Mouse (Mus musculus) CD4-positive, CD25-positive, alpha-beta regulatory T cell, adult 4 months (primary cell): ENCODE data around the gene Ubb. TPM values are rescaled to one million over a fixed set of nuclear protein-coding genes. Genes with fewer than 3 reads are reported as not detected.
"Not testable (repeated sequence)": the region's sequence is repeated elsewhere in the genome, so short reads cannot be mapped to it uniquely, and the experiment has no call there.

ENCODE experiments used
- ATAC-seq: one replicate; pipeline ENCODE4 v1.8.0; 2017
- polyA plus RNA-seq, 2 experiments: library from polyadenylated mRNA; unstranded; fragments of 100-300 nt; shearing (Covaris generic); gene quantifications; one replicate each; pipeline ENCODE4 v1.2.1; 2017

Ubb gene
- 1,000 to 10,000 TPM; 5,826 to 7,831 TPM for polyA plus RNA-seq

- peak; percentile 88 for ATAC-seq
Measured at GRCm38 (mm10) chr11:62550727-62551225, at the start of gene Ubb. Ubb (plus strand) TSS chr11:62551171.

- ATAC-seq, result peak; percentile 57
Measured at GRCm38 (mm10) chr11:62507683-62508082, 43.3 kb upstream of the Ubb start.

GRCm38 (mm10) chr11:62508365-62508764 is 42.6 kb upstream of the Ubb start:
- ATAC-seq, result not testable (repeated sequence)

DNA sequence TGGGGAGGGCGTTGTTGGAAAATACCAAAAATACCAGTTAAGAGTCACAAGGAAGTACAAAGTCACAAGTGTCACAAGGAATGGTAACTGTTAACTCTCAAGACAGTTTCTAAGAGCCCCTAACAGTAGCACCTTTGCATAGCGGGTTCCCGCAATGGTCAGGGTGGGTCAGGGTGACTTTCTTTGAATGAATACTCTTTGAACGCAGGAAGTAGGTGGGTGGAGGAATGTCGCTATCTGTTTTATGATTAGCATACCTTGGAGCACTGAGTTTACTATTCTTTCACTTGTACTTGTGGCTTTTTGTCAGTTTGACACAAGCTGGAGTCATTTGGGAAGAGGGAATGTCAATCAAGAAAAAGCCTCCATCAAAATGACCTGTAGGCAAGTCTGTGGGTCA is 42.2 kb upstream of the Ubb start:
- ATAC-seq, result not testable (repeated sequence)

- ATAC-seq, result no peak
Measured at GRCm38 (mm10) chr11:62509571-62509970, 41.4 kb upstream of the Ubb start.

- no peak for ATAC-seq
Measured at GRCm38 (mm10) chr11:62510956-62511355, 40.0 kb upstream of the Ubb start.

DNA sequence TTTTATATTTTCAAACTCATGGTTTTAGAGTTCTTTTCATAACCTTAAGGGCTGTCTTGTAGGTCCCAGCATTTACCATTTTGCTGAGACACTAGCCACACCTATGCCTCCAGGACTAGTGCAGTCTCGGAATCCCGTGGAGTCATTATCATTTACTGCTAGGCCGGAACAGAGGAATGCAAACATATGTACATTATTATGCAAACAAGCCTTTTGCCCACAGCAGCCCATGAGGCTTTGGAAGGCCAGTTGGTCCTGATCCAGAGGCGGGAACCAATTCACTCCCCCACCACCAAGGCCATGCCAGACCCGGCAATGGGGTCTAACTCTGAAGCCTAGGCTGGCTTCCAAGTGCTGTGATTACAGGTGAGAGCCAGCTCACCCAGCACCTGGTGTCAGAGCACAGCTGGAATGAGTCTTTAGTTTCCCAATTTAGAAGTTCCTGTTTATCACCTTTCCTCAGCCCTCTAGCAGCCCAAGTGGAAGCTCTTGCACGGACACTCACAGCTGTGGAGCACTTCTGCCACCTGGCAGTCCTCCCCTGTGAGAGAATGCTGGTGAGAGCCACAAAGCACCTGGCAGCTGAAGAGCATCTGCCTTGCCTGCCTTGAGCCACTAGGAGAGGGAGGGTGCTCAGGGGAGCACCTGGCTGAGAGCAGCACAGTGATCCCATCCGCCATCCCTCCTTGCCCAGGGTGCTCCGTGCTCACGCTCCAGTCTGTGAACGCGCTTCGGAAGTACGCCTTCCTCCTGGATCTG is 39.3 kb upstream of the Ubb start:
- no peak for ATAC-seq

- no peak for ATAC-seq
Measured at GRCm38 (mm10) chr11:62512529-62513080, 38.4 kb upstream of the Ubb start.

DNA sequence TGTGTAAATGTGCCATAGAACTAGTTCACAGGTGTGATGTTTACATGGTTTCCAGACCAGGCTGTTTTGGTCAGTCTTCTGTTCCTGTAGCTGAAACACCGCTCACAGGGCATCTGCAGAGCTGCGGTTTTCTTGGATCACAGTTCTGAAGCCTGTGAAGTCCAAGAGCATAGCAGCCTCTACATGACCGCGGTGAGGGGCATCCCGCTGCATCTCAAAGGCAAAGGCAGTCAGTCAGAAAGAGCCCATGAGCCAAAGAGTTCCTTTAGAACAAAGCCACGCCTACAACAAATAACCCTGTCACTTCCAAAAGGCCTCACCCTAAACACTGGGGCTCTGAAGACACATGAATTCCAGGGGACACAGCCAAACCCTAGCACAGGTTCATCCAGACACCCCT is 37.7 kb upstream of the Ubb start:
- no peak for ATAC-seq

- no peak for ATAC-seq
Measured at GRCm38 (mm10) chr11:62518991-62519390, 32.0 kb upstream of the Ubb start.

- ATAC-seq, result no peak
Measured at GRCm38 (mm10) chr11:62522283-62522682, 28.7 kb upstream of the Ubb start.

- ATAC-seq, result no peak
Measured at GRCm38 (mm10) chr11:62537089-62537488, 13.9 kb upstream of the Ubb start.

GRCm38 (mm10) chr11:62537590-62537989 is 13.4 kb upstream of the Ubb start:
- no peak for ATAC-seq

GRCm38 (mm10) chr11:62538321-62539088 is 12.5 kb upstream of the Ubb start:
- peak; percentile 66 for ATAC-seq

DNA sequence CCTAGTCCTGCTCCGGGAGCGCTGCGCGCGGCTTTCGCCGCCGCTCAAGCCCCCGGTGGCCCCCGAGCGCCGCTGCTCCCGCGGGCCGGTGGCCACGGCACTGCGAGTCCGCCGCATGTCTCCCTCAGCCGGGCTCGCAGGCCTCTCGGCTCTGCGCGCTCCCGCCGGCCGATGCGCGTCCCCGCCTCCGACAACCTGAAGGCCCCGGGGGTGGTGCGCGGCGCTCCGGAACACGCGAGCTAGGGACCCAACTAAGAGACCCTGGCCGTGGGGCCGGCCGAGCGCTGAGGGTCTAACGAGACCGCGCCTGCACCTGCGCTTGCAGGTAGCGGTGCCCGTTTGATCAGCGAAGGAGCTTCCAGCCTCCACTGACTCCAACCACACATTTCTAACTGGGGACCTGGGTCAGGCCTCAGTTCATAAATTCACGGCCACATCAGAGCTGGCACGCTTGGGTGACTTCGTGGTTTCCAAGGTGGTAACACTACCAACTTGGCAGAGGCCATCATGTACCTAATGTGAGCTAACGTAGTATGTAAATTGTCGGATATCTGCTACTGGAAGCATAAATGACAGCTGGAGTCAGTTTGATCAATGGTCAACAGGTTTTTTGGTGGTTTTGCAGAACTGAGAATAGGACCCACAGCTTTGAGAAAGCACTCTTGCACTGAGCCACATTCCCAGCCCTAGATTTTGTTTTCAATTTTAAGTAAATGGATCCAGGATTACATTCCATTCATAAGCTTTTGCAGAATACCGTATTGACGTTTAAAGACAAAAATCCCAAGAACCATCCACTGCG is 11.7 kb upstream of the Ubb start, which contains the start of gene Cenpv:
Gene Cenpv (minus strand): TSS at position 173 of the 802 bp plus-strand sequence.
- ATAC-seq, result peak; percentile 51

- no peak for ATAC-seq
Measured at GRCm38 (mm10) chr11:62540167-62540566, 10.8 kb upstream of the Ubb start.

DNA sequence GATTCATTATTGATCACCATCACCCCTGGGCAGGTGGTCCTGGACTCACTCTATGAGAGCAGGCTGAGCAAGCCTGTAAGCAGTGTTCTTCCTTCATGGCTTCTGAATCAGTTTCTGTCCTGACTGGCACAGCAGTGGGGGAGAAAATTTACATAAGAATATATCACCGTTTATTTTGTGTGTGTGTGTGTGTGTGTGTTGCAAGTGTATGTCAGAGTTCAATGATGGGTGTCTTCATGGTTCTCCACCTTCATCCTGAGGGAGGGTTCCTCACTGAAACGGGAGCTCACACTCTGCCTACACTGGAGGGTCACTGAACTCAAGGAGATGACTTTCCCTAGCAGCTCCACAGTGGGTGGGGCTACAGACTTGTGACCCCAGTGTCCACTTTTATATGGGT is 10.0 kb upstream of the Ubb start:
- no peak for ATAC-seq

GRCm38 (mm10) chr11:62541581-62541980 is 9.4 kb upstream of the Ubb start:
- no peak for ATAC-seq

GRCm38 (mm10) chr11:62543991-62544390 is 7.0 kb upstream of the Ubb start:
- ATAC-seq, result no peak

- peak; percentile 19 for ATAC-seq
Measured at GRCm38 (mm10) chr11:62549782-62550181, 1.2 kb upstream of the Ubb start.

- no peak for ATAC-seq
Measured at GRCm38 (mm10) chr11:62550227-62550685, 715 bp upstream of the Ubb start.
